Mouse (Mus musculus): ENCODE data around the gene Fam217b. TPM values are rescaled to one million over a fixed set of nuclear protein-coding genes. Genes with fewer than 3 reads are reported as not detected.

Gene Fam217b
- polyA plus RNA-seq, 1 experiment = 20.9 TPM

GRCm38 (mm10) chr2:178473916-178474315 lies 59.6 kb downstream of the Fam217b start:
- Histone ChIP-seq H3K4me1 (ENCODE audit: control insufficient read depth, insufficient read depth, low read length) (no peaks in the 10 kb centered on the region), H3K27ac (ENCODE audit: insufficient read depth, low read length) (no peak overlapping the region), H3K4me3 (replicated peaks; ENCODE audit: insufficient read depth, low read depth, low read length) (no peak overlapping the region), H3K27me3 (ENCODE audit: control insufficient read depth, insufficient read depth, low read length) (no peaks in the 10 kb centered on the region)
- 40% methylated on average over 10 of the region's 10 CpGs for WGBS
- no peak for DNase-seq
- TF ChIP-seq CTCF (IDR thresholded peaks at IDR 0.05; ENCODE audit: borderline replicate concordance, insufficient read depth, low read depth, low read length) (no peak), POLR2A (IDR thresholded peaks at IDR 0.05; ENCODE audit: borderline replicate concordance, insufficient read depth, low read length) (no peak)

Other genes with a start within 250 kb of the Fam217b start
- 0.34 and 0.40 TPM in 2 replicates for gene Sycp2, start 6.8 kb upstream of the Fam217b start, polyA plus RNA-seq (2012; rRNA removed)
- gene Ppp1r3d, start 52 bp upstream of the Fam217b start, polyA plus RNA-seq (2012; rRNA removed) = 4.1 TPM in 2 replicates
- 0.03 and 0.21 TPM in 2 replicates for gene Cdh26, start 16.0 kb downstream of the Fam217b start, polyA plus RNA-seq (2012; rRNA removed)